Mouse (Mus musculus) neural tube, embryonic 13.5 days (tissue): ENCODE measurements at regions not wholly inside any gene's neighbourhood (a gene's known extent, or its start where the extent isn't known, plus 50 kb on each side); places are given as distances from the start of the nearest gene placed in this dataset.

Experiments
- ATAC-seq: fragments of 200-750 bp; cut with Nextera tagmentation; 2 replicates; pipeline ENCODE4 v1.8.0; 2017; ENCODE audit warnings: low read depth, mild to moderate bottlenecking, moderate TSS enrichment, moderate library complexity
- H3K27ac ChIP-seq: fragments of 300-500 bp; sonication (generic); replicated peaks from 2 replicates; pipeline ENCODE4 v1.5.1; 2015; ENCODE audit warnings: moderate library complexity, mild to moderate bottlenecking, inconsistent platforms
- H3K27me3 ChIP-seq: fragments of 300-500 bp; sonication (generic); 2 replicates; pipeline ENCODE4 v1.6.1; 2015; ENCODE audit warnings: mild to moderate bottlenecking, inconsistent platforms
- H3K36me3 ChIP-seq: fragments of 300-500 bp; sonication (generic); 2 replicates; pipeline ENCODE4 v1.6.1; 2015; ENCODE audit warnings: mild to moderate bottlenecking, inconsistent platforms
- H3K4me1 ChIP-seq: fragments of 300-500 bp; sonication (generic); replicated peaks from 2 replicates; pipeline ENCODE4 v1.6.1; 2015; ENCODE audit warnings: inconsistent platforms
- H3K4me2 ChIP-seq: fragments of 300-500 bp; sonication (generic); 2 replicates; pipeline ENCODE4 v1.6.1; 2015; ENCODE audit warnings: inconsistent platforms, mild to moderate bottlenecking, moderate library complexity
- H3K4me3 ChIP-seq: fragments of 300-500 bp; sonication (generic); 2 replicates; pipeline ENCODE4 v1.5.1; 2015; ENCODE audit warnings: mild to moderate bottlenecking, inconsistent platforms
- H3K9ac ChIP-seq: fragments of 300-500 bp; sonication (generic); 2 replicates; pipeline ENCODE4 v1.6.1; 2015; ENCODE audit warnings: moderate library complexity, mild to moderate bottlenecking, inconsistent platforms
- H3K9me3 ChIP-seq: fragments of 300-500 bp; sonication (generic); 2 replicates; pipeline ENCODE4 v1.6.1; 2016; ENCODE audit warnings: inconsistent platforms
- WGBS: fragments of 180-500 bp; shearing (Covaris S2); methylation state at CpG from one replicate; pipeline ENCODE4 v1.1.7; 2015; 5-methylcytosine and 5-hydroxymethylcytosine counted together

- no peak overlapping the region for H3K9ac ChIP-seq
- H3K4me1 ChIP-seq, result no peaks in the 10 kb centered on the region
- no peaks in the 10 kb centered on the region for H3K36me3 ChIP-seq
Observed at GRCm38 (mm10) chr14:76857196-76857773, 179.3 kb upstream of the Ccdc122 start.

GRCm38 (mm10) chr14:76856591-76856990 lies 180.0 kb upstream of the Ccdc122 start:
- no peaks in the 10 kb centered on the region for H3K4me1 ChIP-seq
- no peak overlapping the region for H3K27ac ChIP-seq
- H3K4me3 ChIP-seq, result no peak overlapping the region
- no peak overlapping the region for H3K9ac ChIP-seq
- 90% methylated on average over 8 of the region's 8 CpGs for WGBS
- no peak for ATAC-seq
- no peaks in the 10 kb centered on the region for H3K27me3 ChIP-seq
- no peak overlapping the region for H3K4me2 ChIP-seq
- H3K9me3 ChIP-seq, result no peaks in the 10 kb centered on the region
- no peaks in the 10 kb centered on the region for H3K36me3 ChIP-seq

More at GRCm38 (mm10) chr14:76857196-76857773, 179.3 kb upstream of the Ccdc122 start:
- no peaks in the 10 kb centered on the region for H3K27me3 ChIP-seq
- no peak for ATAC-seq
- H3K27ac ChIP-seq, result no peak overlapping the region
- 62% methylated on average over 10 of the region's 10 CpGs for WGBS
- no peak overlapping the region for H3K4me3 ChIP-seq
- no peaks in the 10 kb centered on the region for H3K9me3 ChIP-seq
- no peak overlapping the region for H3K4me2 ChIP-seq

GRCm38 (mm10) chr14:76854965-76855364 lies 181.6 kb upstream of the Ccdc122 start:
- Histone ChIP-seq H3K4me2 (no peak overlapping the region), H3K4me3 (no peak overlapping the region), H3K9me3 (no peaks in the 10 kb centered on the region), H3K4me1 (no peaks in the 10 kb centered on the region), H3K27me3 (no peaks in the 10 kb centered on the region), H3K36me3 (no peaks in the 10 kb centered on the region), H3K27ac (no peak overlapping the region), H3K9ac (no peak overlapping the region)
- 64% methylated on average over 11 of the region's 11 CpGs for WGBS
- no peak for ATAC-seq

GRCm38 (mm10) chr14:76851473-76852214 lies 184.9 kb upstream of the Ccdc122 start:
- no peak for ATAC-seq
- WGBS, result 80% methylated on average over 10 of the region's 10 CpGs
- no peak overlapping the region for H3K4me2 ChIP-seq

GRCm38 (mm10) chr14:76850641-76851040 lies 185.9 kb upstream of the Ccdc122 start:
- Histone ChIP-seq H3K27ac (no peak overlapping the region), H3K4me2 (no peak overlapping the region), H3K9ac (no peak overlapping the region), H3K27me3 (no peaks in the 10 kb centered on the region), H3K4me3 (no peak overlapping the region), H3K4me1 (no peaks in the 10 kb centered on the region), H3K9me3 (no peaks in the 10 kb centered on the region), H3K36me3 (no peaks in the 10 kb centered on the region)
- 89% methylated on average over 4 of the region's 4 CpGs for WGBS
- ATAC-seq, result no peak

More at GRCm38 (mm10) chr14:76851473-76852214, 184.9 kb upstream of the Ccdc122 start:
- Histone ChIP-seq H3K4me3 (no peak overlapping the region), H3K27me3 (no peaks in the 10 kb centered on the region), H3K4me1 (no peaks in the 10 kb centered on the region), H3K9me3 (no peaks in the 10 kb centered on the region), H3K27ac (no peak overlapping the region), H3K36me3 (no peaks in the 10 kb centered on the region), H3K9ac (no peak overlapping the region)

GRCm38 (mm10) chr14:76850051-76850450 lies 186.5 kb upstream of the Ccdc122 start:
- no peak overlapping the region for H3K27ac ChIP-seq
- no peak overlapping the region for H3K4me3 ChIP-seq
- H3K27me3 ChIP-seq, result no peaks in the 10 kb centered on the region
- H3K4me2 ChIP-seq, result no peak overlapping the region
- H3K4me1 ChIP-seq, result no peaks in the 10 kb centered on the region
- H3K9ac ChIP-seq, result no peak overlapping the region
- ATAC-seq, result no peak
- WGBS, result 40% methylated on average over 13 of the region's 13 CpGs
- H3K36me3 ChIP-seq, result no peaks in the 10 kb centered on the region
- H3K9me3 ChIP-seq, result no peaks in the 10 kb centered on the region

- no peak overlapping the region for H3K27ac ChIP-seq
- no peak overlapping the region for H3K9ac ChIP-seq
- H3K27me3 ChIP-seq, result no peaks in the 10 kb centered on the region
- H3K4me3 ChIP-seq, result no peak overlapping the region
- WGBS, result 76% methylated on average over 6 of the region's 6 CpGs
- ATAC-seq, result no peak
- H3K4me1 ChIP-seq, result no peaks in the 10 kb centered on the region
- H3K4me2 ChIP-seq, result no peak overlapping the region
- no peaks in the 10 kb centered on the region for H3K9me3 ChIP-seq
- no peaks in the 10 kb centered on the region for H3K36me3 ChIP-seq
Observed at GRCm38 (mm10) chr14:76849636-76850035, 186.9 kb upstream of the Ccdc122 start.

GRCm38 (mm10) chr14:76849071-76849470 lies 187.5 kb upstream of the Ccdc122 start:
- ATAC-seq, result no peak
- H3K4me1 ChIP-seq, result no peaks in the 10 kb centered on the region
- no peak overlapping the region for H3K4me2 ChIP-seq
- no peaks in the 10 kb centered on the region for H3K27me3 ChIP-seq
- H3K27ac ChIP-seq, result no peak overlapping the region
- H3K4me3 ChIP-seq, result no peak overlapping the region
- H3K9ac ChIP-seq, result no peak overlapping the region
- H3K9me3 ChIP-seq, result no peaks in the 10 kb centered on the region
- H3K36me3 ChIP-seq, result no peaks in the 10 kb centered on the region
- WGBS, result 62% methylated on average over 3 of the region's 3 CpGs

GRCm38 (mm10) chr14:76845706-76846105 lies 190.9 kb upstream of the Ccdc122 start:
- Histone ChIP-seq H3K9me3 (peaks cover 3% of the 10 kb centered on the region; the same call in 1 of the 2 replicates), H3K4me2 (no peak overlapping the region), H3K27me3 (no peaks in the 10 kb centered on the region), H3K36me3 (no peaks in the 10 kb centered on the region), H3K9ac (no peak overlapping the region), H3K27ac (no peak overlapping the region), H3K4me3 (no peak overlapping the region), H3K4me1 (0 out of 2 replicates have a peak, but pooled peaks cover under 1% of the 10 kb centered on the region)
- ATAC-seq, result no peak
- 59% methylated on average over 3 of the region's 3 CpGs for WGBS

- WGBS, result 100% methylated on average over 1 of the region's 1 CpGs
- Histone ChIP-seq H3K27ac (no peak overlapping the region), H3K4me1 (0 out of 2 replicates have a peak, but pooled peaks cover 3% of the 10 kb centered on the region), H3K36me3 (no peaks in the 10 kb centered on the region), H3K4me3 (no peak overlapping the region), H3K27me3 (no peaks in the 10 kb centered on the region), H3K4me2 (no peak overlapping the region), H3K9ac (no peak overlapping the region), H3K9me3 (peaks cover 3% of the 10 kb centered on the region; the same call in 1 of the 2 replicates)
- ATAC-seq, result no peak
Observed at GRCm38 (mm10) chr14:76844717-76845116, 191.9 kb upstream of the Ccdc122 start.

- no peak overlapping the region for H3K4me3 ChIP-seq
- 91% methylated on average over 5 of the region's 5 CpGs for WGBS
- no peak overlapping the region for H3K27ac ChIP-seq
- H3K27me3 ChIP-seq, result no peaks in the 10 kb centered on the region
- no peak overlapping the region for H3K4me2 ChIP-seq
- ATAC-seq, result no peak
- no peaks in the 10 kb centered on the region for H3K36me3 ChIP-seq
- H3K9ac ChIP-seq, result no peak overlapping the region
- peaks cover 13% of the 10 kb centered on the region; the same call in 1 of the 2 replicates for H3K4me1 ChIP-seq
- H3K9me3 ChIP-seq, result no peaks in the 10 kb centered on the region
Observed at GRCm38 (mm10) chr14:76837583-76838220, 198.9 kb upstream of the Ccdc122 start.

GRCm38 (mm10) chr14:76836926-76837516 lies 199.6 kb upstream of the Ccdc122 start:
- no peak overlapping the region for H3K27ac ChIP-seq

More at GRCm38 (mm10) chr14:76836926-76837516, 199.6 kb upstream of the Ccdc122 start:
- Histone ChIP-seq H3K9me3 (no peaks in the 10 kb centered on the region), H3K27me3 (no peaks in the 10 kb centered on the region), H3K9ac (no peak overlapping the region), H3K4me1 (peaks cover 13% of the 10 kb centered on the region; the same call in 1 of the 2 replicates), H3K4me3 (no peak overlapping the region), H3K36me3 (no peaks in the 10 kb centered on the region), H3K4me2 (no peak overlapping the region)
- 59% methylated on average over 10 of the region's 10 CpGs for WGBS
- ATAC-seq, result no peak
